Comparison of ENCODE assay signal across 14 mouse cellular contexts in genomic region chr15:5539301-5539928, GRCm38 (mm10).
DNase-seq lines count a peak whose midpoint lies in the region; ATAC-seq lines count a peak whose summit lies in the region.
"Had no signal": no experiment of that assay in that cellular context is flagged by ENCODE, and none has a peak within 500 bp of the region (broad histone marks: within the 10 kb centered on the region; RNA-seq: fewer than 3 reads in every experiment).

No protein-coding gene starts in this region.

- no peak overlapping the region for H3K27ac ChIP-seq in forebrain, embryonic 16.5 days (ENCODE audit: low read length)
- H3K27ac ChIP-seq: limb, embryonic 13.5 days had no signal

- H3K27me3 ChIP-seq in forebrain, embryonic 16.5 days (replicated peaks; ENCODE audit: control insufficient read depth, insufficient read depth, low read length): no peaks in the 10 kb centered on the region
- H3K27me3 ChIP-seq: limb, embryonic 13.5 days; megakaryocyte, embryonic 14.5 days had no signal

- 92% methylated on average over 4 of the region's 4 CpGs for WGBS in forebrain, embryonic 16.5 days

- no peak overlapping the region for H3K4me3 ChIP-seq in forebrain, embryonic 16.5 days (replicated peaks; ENCODE audit: low read length)
- H3K4me3 ChIP-seq: limb, embryonic 13.5 days; megakaryocyte, embryonic 14.5 days; myocyte had no signal

- peak; percentile 11 to 28 for DNase-seq in spleen, postnatal 36 days (ENCODE audit: low spot score in 2 of 2)
- DNase-seq in spleen, postnatal 14 days (ENCODE audit: low spot score in 2 of 2): no peak
- DNase-seq in adipocyte (ENCODE audit: low spot score): peak; percentile 6
- peak; percentile 21 for DNase-seq in lung, postnatal 25 days (ENCODE audit: low spot score)
- DNase-seq in left cerebral cortex, adult 8-10 months (ENCODE audit: low spot score in 2 of 2): no peak
- DNase-seq in embryo, embryonic 10 days (ENCODE audit: low spot score): no peak
- DNase-seq: cerebellum, postnatal 25 days; kidney, postnatal 10 days; layer of hippocampus, postnatal 36 days had no signal

- no peak overlapping the region for H3K9ac ChIP-seq in forebrain, embryonic 16.5 days (replicated peaks; ENCODE audit: low read depth, low read length)
- H3K9ac ChIP-seq: limb, embryonic 13.5 days had no signal

- no peak overlapping the region for H3K4me2 ChIP-seq in forebrain, embryonic 16.5 days (ENCODE audit: low read length)
- H3K4me2 ChIP-seq: limb, embryonic 13.5 days had no signal

- no peaks in the 10 kb centered on the region for H3K36me3 ChIP-seq in forebrain, embryonic 16.5 days (ENCODE audit: control insufficient read depth, insufficient read depth)
- H3K36me3 ChIP-seq: G1E; limb, embryonic 13.5 days had no signal

- no peaks in the 10 kb centered on the region for H3K9me3 ChIP-seq in forebrain, embryonic 16.5 days (ENCODE audit: control insufficient read depth, low read length)
- H3K9me3 ChIP-seq: G1E; limb, embryonic 13.5 days; megakaryocyte, embryonic 14.5 days had no signal

- no peak for ATAC-seq in forebrain, embryonic 16.5 days

- no peaks in the 10 kb centered on the region for H3K4me1 ChIP-seq in forebrain, embryonic 16.5 days (replicated peaks; ENCODE audit: control insufficient read depth, insufficient read depth, low read length)
- H3K4me1 ChIP-seq: limb, embryonic 13.5 days; megakaryocyte, embryonic 14.5 days had no signal

Comparison
In these comparisons a context has a peak if more than half of its experiments do, and no peak if none do; other contexts are left out.
1. DNase-seq: peak in spleen, postnatal 36 days (2 of 2), adipocyte (single experiment) and lung, postnatal 25 days (single experiment); none in spleen, postnatal 14 days (0 of 2), left cerebral cortex, adult 8-10 months (0 of 2) and embryo, embryonic 10 days (single experiment).